Mouse (Mus musculus) thymus, adult 2 months (tissue): ENCODE measurements around the gene Rpl35a.

ENCODE experiments used
- CTCF ChIP-seq: fragments of 200-500 bp; IDR thresholded peaks from 2 replicates; pipeline ENCODE4 v1.5.1; 2012; ENCODE audit warnings: mild to moderate bottlenecking, control low read depth, low read length, moderate library complexity, borderline replicate concordance; ENCODE audit not compliant: control insufficient read depth, poor library complexity, insufficient read depth; ENCODE audit errors: extremely low read depth
- POLR2A ChIP-seq: fragments of 200-500 bp; IDR thresholded peaks from 2 replicates; pipeline ENCODE4 v1.6.1; 2012; ENCODE audit warnings: mild to moderate bottlenecking, low read length, control low read depth, moderate library complexity; ENCODE audit not compliant: control insufficient read depth, poor library complexity, insufficient read depth; ENCODE audit errors: extremely low read depth

DNA sequence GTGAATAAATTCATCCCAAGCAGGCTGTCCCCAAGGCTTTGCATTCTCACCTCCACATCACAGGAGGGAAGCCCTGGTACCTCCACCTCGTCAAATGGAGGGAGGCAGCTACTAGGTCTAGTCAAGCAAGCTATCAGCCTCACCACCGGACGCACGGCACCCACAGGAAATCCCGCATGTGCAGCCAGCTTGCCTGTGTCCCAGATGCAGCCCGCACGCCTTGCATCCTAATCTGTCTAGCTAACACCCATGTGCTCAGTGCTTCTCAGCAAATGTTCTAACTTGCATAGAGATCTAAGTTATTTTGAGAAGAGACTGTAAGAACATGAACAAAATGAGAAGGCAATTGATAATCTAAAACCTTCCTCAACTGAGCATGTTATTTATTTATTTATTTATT is 29.9 kb upstream of the Rpl35a start:
- no peak for TF ChIP-seq CTCF
- TF ChIP-seq POLR2A, result no peak
